Mouse (Mus musculus) C2C12 (cell line): ENCODE results near the gene Sox2.

ENCODE experiments used
- CEBPB ChIP-seq: IDR thresholded peaks from one replicate; pipeline ENCODE4 v1.6.1; 2011; ENCODE audit warnings: low read depth, mild to moderate bottlenecking, control low read depth, moderate library complexity
- CTCF ChIP-seq: IDR thresholded peaks from one replicate; pipeline ENCODE4 v1.5.1; 2011; ENCODE audit not compliant: control insufficient read depth, insufficient read depth, insufficient read length
- FOSL1 ChIP-seq: IDR thresholded peaks from one replicate; pipeline ENCODE4 v1.8.0; 2011; ENCODE audit warnings: mild to moderate bottlenecking, low read length; ENCODE audit not compliant: poor library complexity, insufficient read depth, severe bottlenecking
- MAX ChIP-seq: IDR thresholded peaks from one replicate; pipeline ENCODE4 v1.6.1; 2011; ENCODE audit warnings: mild to moderate bottlenecking, control low read depth
- USF1 ChIP-seq: IDR thresholded peaks from one replicate; pipeline ENCODE4 v1.6.1; 2011; ENCODE audit warnings: low read depth, mild to moderate bottlenecking, control low read depth, moderate library complexity

- TF ChIP-seq CTCF (no peak), CEBPB (no peak), MAX (no peak), USF1 (no peak), FOSL1 (no peak)
Observed at GRCm38 (mm10) chr3:34640690-34641600, 9.3 kb upstream of the Sox2 start.
